Mouse (Mus musculus) spleen, adult 18-20 months (tissue): ENCODE results near the gene Slc9a3r2.

ENCODE experiments used
- DNase-seq, 2 experiments: peaks; one replicate each; pipeline ENCODE4 v3.0.0; 2022; ENCODE audit warnings: mixed read lengths in 2 of 2

Slc9a3r2 gene

GRCm38 (mm10) chr17:24635694-24636093 is 14.4 kb downstream of the Slc9a3r2 start:
- no peak for DNase-seq

- DNase-seq: no peak
Measured at GRCm38 (mm10) chr17:24635024-24635423, 15.1 kb downstream of the Slc9a3r2 start.

- no peak for DNase-seq
Measured at GRCm38 (mm10) chr17:24633831-24634230, 16.3 kb downstream of the Slc9a3r2 start.

- DNase-seq: no peak
Measured at GRCm38 (mm10) chr17:24632813-24633449, 17.2 kb downstream of the Slc9a3r2 start.

GRCm38 (mm10) chr17:24632167-24632812 is 17.8 kb downstream of the Slc9a3r2 start, which contains the start of the genes Tsc2 and Nthl1:
Tsc2 (minus strand) TSS chr17:24632630.
Nthl1 (plus strand) TSS chr17:24632680.
- peak; percentile 60 to 73 for DNase-seq

GRCm38 (mm10) chr17:24630072-24630471 is 20.1 kb downstream of the Slc9a3r2 start:
- DNase-seq: no peak

- peak; percentile 49 to 81 for DNase-seq
Measured at GRCm38 (mm10) chr17:24628646-24629045, 21.5 kb downstream of the Slc9a3r2 start.

GRCm38 (mm10) chr17:24625472-24625871 is 24.7 kb downstream of the Slc9a3r2 start:
- no peak for DNase-seq

- DNase-seq: no peak
Measured at GRCm38 (mm10) chr17:24617561-24618194, 32.4 kb downstream of the Slc9a3r2 start.

GRCm38 (mm10) chr17:24610711-24611110 is 39.4 kb downstream of the Slc9a3r2 start:
- DNase-seq: no peak

- no peak for DNase-seq
Measured at GRCm38 (mm10) chr17:24608874-24609273, 41.3 kb downstream of the Slc9a3r2 start.

GRCm38 (mm10) chr17:24608370-24608769 is 41.8 kb downstream of the Slc9a3r2 start:
- DNase-seq: no peak

GRCm38 (mm10) chr17:24604557-24604956 is 45.6 kb downstream of the Slc9a3r2 start:
- no peak for DNase-seq

- no peak for DNase-seq
Measured at GRCm38 (mm10) chr17:24603961-24604360, 46.2 kb downstream of the Slc9a3r2 start.

- no peak for DNase-seq
Measured at GRCm38 (mm10) chr17:24600502-24600901, 49.6 kb downstream of the Slc9a3r2 start.

- DNase-seq: no peak
Measured at GRCm38 (mm10) chr17:24597989-24598388, 52.1 kb downstream of the Slc9a3r2 start.

GRCm38 (mm10) chr17:24596471-24597183 is 53.5 kb downstream of the Slc9a3r2 start:
- DNase-seq: no peak

- no peak for DNase-seq
Measured at GRCm38 (mm10) chr17:24596073-24596466, 54.1 kb downstream of the Slc9a3r2 start.

- DNase-seq: no peak
Measured at GRCm38 (mm10) chr17:24595126-24596072, 54.7 kb downstream of the Slc9a3r2 start.

- DNase-seq: no peak
Measured at GRCm38 (mm10) chr17:24593992-24594890, 55.9 kb downstream of the Slc9a3r2 start.

- DNase-seq: no peak
Measured at GRCm38 (mm10) chr17:24593248-24593647, 56.9 kb downstream of the Slc9a3r2 start.
